Comparison of ENCODE assay signal across 14 mouse cellular contexts in the genomic region with DNA sequence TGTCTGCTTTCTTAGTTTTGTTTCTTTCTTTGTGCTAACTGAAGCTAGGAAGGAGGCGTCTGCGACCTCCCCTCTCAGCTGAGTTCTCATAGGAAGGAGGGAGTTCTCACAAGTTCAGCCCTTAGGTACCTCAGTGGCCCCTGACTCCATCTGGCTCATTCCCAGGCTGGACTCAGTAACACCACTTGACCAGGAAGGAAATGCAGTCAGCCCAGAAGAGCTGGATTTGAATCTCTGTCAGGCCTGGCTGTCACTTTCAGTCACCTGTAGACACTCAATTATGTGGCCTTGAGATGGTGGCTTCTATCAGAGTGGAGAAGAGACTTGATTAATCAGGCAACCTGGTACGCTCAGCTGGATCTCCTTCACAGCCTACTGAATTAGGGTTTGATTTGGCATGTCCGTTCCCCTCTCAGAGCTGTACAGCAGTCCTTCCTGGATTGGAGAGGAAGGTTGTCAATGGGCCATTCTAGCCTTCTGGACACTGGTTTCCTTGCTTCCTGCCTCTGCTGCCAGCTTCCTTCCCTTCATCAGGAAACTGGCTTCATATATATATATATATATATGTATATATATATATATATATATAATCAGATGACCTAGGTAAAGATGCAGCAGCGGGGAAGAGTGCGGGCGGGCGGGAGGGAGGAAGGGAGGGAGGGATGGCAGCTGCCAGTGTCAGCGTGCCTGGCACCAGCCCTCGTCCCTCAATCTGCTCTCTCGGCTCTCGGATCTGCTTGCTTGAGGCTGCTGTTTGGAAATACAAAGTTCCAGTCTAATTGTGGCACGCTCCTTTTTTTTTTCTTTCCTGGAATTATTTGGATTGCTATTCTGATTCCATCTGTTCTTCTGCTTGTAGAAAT. TPM values are rescaled to one million over a fixed set of nuclear protein-coding genes. Genes with fewer than 3 reads are reported as not detected.
A peak's percentile ranks its signal among the peaks of the same experiment; 100 is the strongest.
DNase-seq lines count a peak whose midpoint lies in the region; ATAC-seq lines count a peak whose summit lies in the region.
"Had no signal": no experiment of that assay in that cellular context is flagged by ENCODE, and none has a peak within 500 bp of the region (broad histone marks: within the 10 kb centered on the region; RNA-seq: fewer than 3 reads in every experiment).

No protein-coding gene starts in this region.

- 90% methylated on average over 12 of the region's 13 CpGs for WGBS in limb, embryonic 11.5 days
- WGBS in limb, embryonic 10.5 days = 85% methylated on average over 13 of the region's 13 CpGs

- H3K4me3 ChIP-seq in limb, embryonic 11.5 days (ENCODE audit: low read depth, low read length) = no peak overlapping the region
- no peak overlapping the region for H3K4me3 ChIP-seq in limb, embryonic 10.5 days
- H3K4me3 ChIP-seq: erythroblast, embryonic 14.5 days; liver, embryonic 15.5 days had no signal

- H3K4me1 ChIP-seq in limb, embryonic 11.5 days (ENCODE audit: control insufficient read depth, insufficient read depth, low read length) = peaks cover 6% of the 10 kb centered on the region
- H3K4me1 ChIP-seq in limb, embryonic 10.5 days = peaks cover 15% of the 10 kb centered on the region; the same call in 1 of the 2 replicates

- peak; percentile 64 for ATAC-seq in frontal cortex, adult (ENCODE audit: low TSS enrichment)
- no peak for ATAC-seq in limb, embryonic 11.5 days (ENCODE audit: insufficient number of reproducible peaks, low FRiP score, low TSS enrichment, low read depth)
- peak; percentile 63 for ATAC-seq in cerebellum, adult (ENCODE audit: insufficient number of reproducible peaks, low FRiP score, low TSS enrichment)
- no peak for ATAC-seq in activated CD4-positive, CD25-positive, alpha-beta regulatory T cell, adult 4 months

- H3K9me3 ChIP-seq in limb, embryonic 11.5 days (ENCODE audit: control insufficient read depth, low read length) = no peaks in the 10 kb centered on the region
- no peaks in the 10 kb centered on the region for H3K9me3 ChIP-seq in limb, embryonic 10.5 days (replicated peaks)
- H3K9me3 ChIP-seq: liver, embryonic 15.5 days had no signal

- DNase-seq in frontal cortex, postnatal 25 days (ENCODE audit: low spot score in 2 of 2) = no peak
- peak; percentile 16 for DNase-seq in limb, embryonic 11.5 days (ENCODE audit: low spot score)
- no peak for DNase-seq in limb, embryonic 10.5 days (ENCODE audit: low spot score)
- peak; percentile 70 to 79 for DNase-seq in cerebellum, postnatal 36 days
- no peak for DNase-seq in kidney, postnatal 4 days
- DNase-seq: embryo, embryonic 11 days; heart, postnatal 14 days; kidney, adult 8-10 months; retina, postnatal 1 day had no signal

- no peak overlapping the region for H3K4me2 ChIP-seq in limb, embryonic 11.5 days (ENCODE audit: low read depth, severe bottlenecking)
- H3K4me2 ChIP-seq: liver, embryonic 15.5 days had no signal

- H3K36me3 ChIP-seq in limb, embryonic 11.5 days (ENCODE audit: control insufficient read depth, insufficient read depth, low read length) = no peaks in the 10 kb centered on the region
- no peaks in the 10 kb centered on the region for H3K36me3 ChIP-seq in limb, embryonic 10.5 days
- H3K36me3 ChIP-seq: liver, embryonic 15.5 days had no signal

- H3K27ac ChIP-seq in limb, embryonic 11.5 days (replicated peaks; ENCODE audit: low read depth, low read length) = no peak overlapping the region
- no peak overlapping the region for H3K27ac ChIP-seq in limb, embryonic 10.5 days
- H3K27ac ChIP-seq: liver, embryonic 15.5 days had no signal

- no peak overlapping the region for H3K9ac ChIP-seq in limb, embryonic 11.5 days (ENCODE audit: low read length)
- H3K9ac ChIP-seq: liver, embryonic 15.5 days had no signal

- H3K27me3 ChIP-seq in limb, embryonic 11.5 days (ENCODE audit: control insufficient read depth, insufficient read depth, low read length) = no peaks in the 10 kb centered on the region
- no peaks in the 10 kb centered on the region for H3K27me3 ChIP-seq in limb, embryonic 10.5 days (ENCODE audit: low read depth, poor library complexity, severe bottlenecking)
- H3K27me3 ChIP-seq: liver, embryonic 15.5 days had no signal

RNA-seq across cellular contexts. Expression of a gene that starts 45.1 kb away (rescaled TPM):
- 10.5 and 12.0 TPM in 2 replicates for polyA plus RNA-seq in limb, embryonic 11.5 days (2014; fragmentation: Nextera tagmentation; extraction: Ambion mirVana)
- polyA plus RNA-seq in limb, embryonic 10.5 days (2016; fragmentation: Nextera tagmentation; extraction: Ambion mirVana) = 6.7 and 9.5 TPM in 2 replicates
- 1 to 10 TPM; 2.9 to 3.2 TPM for polyA plus RNA-seq in activated CD4-positive, CD25-positive, alpha-beta regulatory T cell, adult 4 months (2017; shearing (Covaris generic))

Comparison
In these comparisons a context has a peak if more than half of its experiments do, and no peak if none do; other contexts are left out.
1. DNase-seq: peak in limb, embryonic 11.5 days (single experiment) and cerebellum, postnatal 36 days (2 of 2); none in frontal cortex, postnatal 25 days (0 of 2), limb, embryonic 10.5 days (single experiment) and kidney, postnatal 4 days (0 of 2).
2. ATAC-seq: peak in frontal cortex, adult (single experiment) and cerebellum, adult (single experiment); none in limb, embryonic 11.5 days (single experiment) and activated CD4-positive, CD25-positive, alpha-beta regulatory T cell, adult 4 months (single experiment).